Mouse (Mus musculus): ENCODE results near the gene Cyp4a29. TPM values are rescaled to one million over a fixed set of nuclear protein-coding genes. Genes with fewer than 3 reads are reported as not detected.
"Not testable (repeated sequence)": the region's sequence is repeated elsewhere in the genome, so short reads cannot be mapped to it uniquely, and the experiment has no call there.

Cyp4a29 gene
- polyA plus RNA-seq (2015; fragmentation: Nextera tagmentation; extraction: Ambion mirVana), result not detected in 2 replicates

DNA sequence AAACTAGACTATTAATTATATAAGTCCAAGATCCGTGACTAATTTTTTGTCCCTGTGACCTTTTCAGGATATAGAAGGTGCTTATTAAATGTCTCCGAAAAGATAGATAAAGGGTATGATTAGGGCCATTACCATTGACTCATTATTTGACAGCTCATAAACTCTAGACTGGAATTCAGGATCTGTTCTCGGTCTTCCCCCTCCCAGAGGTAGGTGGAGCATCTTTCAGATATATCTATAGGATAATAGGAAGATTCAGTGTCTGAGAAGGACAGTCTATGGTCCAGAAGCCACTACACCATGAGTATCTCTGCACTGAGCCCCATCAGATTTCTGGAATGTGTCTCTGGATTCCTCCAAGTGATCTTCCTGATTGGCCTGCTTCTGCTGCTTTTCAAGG, at the start of gene Cyp4a29:
Gene Cyp4a29 (plus strand): TSS at position 301 of the 400 bp plus-strand sequence.
- Histone ChIP-seq H3K27me3 (no peaks in the 10 kb centered on the region), H3K36me3 (no peaks in the 10 kb centered on the region), H3K9ac (replicated peaks) (no peak within 1 kb of the TSS), H3K27ac (replicated peaks) (no peak within 1 kb of the TSS), H3K4me2 (replicated peaks) (no peak within 1 kb of the TSS), H3K4me1 (no peaks in the 10 kb centered on the region), H3K9me3 (no peaks in the 10 kb centered on the region), H3K4me3 (no peak within 1 kb of the TSS)
- 84% methylated on average over 3 of the region's 3 CpGs for WGBS
- ATAC-seq (replicated peaks), result no peak

DNA sequence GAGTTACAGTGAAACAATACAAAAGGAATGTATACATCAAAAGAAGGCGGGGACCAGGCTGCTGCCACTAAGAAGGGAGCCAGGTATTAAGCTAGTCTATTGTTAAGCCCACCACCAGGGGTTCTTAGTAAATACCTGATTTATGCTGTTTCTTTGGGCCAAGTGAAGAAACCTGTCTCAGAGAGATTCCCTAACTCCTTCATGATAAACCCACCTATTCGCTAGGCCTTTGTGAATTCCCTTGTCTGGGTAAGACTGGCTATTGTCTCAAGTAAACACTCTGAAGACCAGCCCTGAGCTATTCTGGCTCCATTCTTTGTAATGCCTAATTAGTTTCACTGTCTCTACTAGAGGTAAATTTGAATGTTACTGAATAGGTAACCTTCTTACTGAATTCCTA, 9.0 kb upstream of the Cyp4a29 start:
- H3K4me1 ChIP-seq; H3K36me3 ChIP-seq; H3K27me3 ChIP-seq; H3K9me3 ChIP-seq; H3K9ac ChIP-seq (replicated peaks); H3K4me2 ChIP-seq (replicated peaks); ATAC-seq (replicated peaks); H3K4me3 ChIP-seq; H3K27ac ChIP-seq (replicated peaks): not testable (repeated sequence)
- 84% methylated on average over 2 of the region's 2 CpGs for WGBS

DNA sequence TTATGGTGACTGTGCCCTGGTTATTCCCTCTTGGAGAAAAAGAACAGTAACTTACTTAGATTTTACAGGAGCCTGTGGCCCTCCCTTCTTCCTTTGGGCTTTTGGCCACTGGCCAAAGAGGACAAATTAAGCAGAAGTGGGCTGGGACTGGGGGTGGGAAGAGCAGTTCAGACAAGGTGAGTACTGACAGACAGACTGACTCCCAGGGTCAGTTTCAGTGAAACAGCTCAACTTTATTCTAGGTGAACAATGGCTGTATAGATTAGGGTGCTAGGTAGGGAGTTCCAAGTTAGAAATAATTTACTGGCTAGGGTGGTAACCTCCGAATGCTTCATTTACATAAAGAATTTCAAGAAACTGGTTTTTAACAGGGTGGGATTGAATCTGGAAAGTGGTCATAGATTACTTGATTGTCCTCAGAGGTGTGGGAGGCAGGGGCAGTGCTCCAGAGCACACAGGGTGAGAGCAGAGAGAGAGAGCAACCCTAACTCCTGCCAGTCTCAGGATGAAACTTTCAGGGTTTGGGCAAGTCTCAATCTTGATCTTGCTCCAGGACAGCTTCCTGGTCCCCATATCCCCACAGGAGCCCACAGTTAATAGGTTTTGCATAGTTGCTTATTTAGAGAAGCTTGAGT, 5.3 kb upstream of the Cyp4a29 start:
- Histone ChIP-seq H3K9ac (replicated peaks) (no peak overlapping the region), H3K36me3 (no peaks in the 10 kb centered on the region), H3K4me1 (no peaks in the 10 kb centered on the region), H3K4me3 (no peak overlapping the region), H3K27ac (replicated peaks) (no peak overlapping the region), H3K4me2 (replicated peaks) (no peak overlapping the region), H3K9me3 (no peaks in the 10 kb centered on the region), H3K27me3 (no peaks in the 10 kb centered on the region)
- WGBS, result 82% methylated on average over 1 of the region's 1 CpGs
- ATAC-seq (replicated peaks), result no peak

DNA sequence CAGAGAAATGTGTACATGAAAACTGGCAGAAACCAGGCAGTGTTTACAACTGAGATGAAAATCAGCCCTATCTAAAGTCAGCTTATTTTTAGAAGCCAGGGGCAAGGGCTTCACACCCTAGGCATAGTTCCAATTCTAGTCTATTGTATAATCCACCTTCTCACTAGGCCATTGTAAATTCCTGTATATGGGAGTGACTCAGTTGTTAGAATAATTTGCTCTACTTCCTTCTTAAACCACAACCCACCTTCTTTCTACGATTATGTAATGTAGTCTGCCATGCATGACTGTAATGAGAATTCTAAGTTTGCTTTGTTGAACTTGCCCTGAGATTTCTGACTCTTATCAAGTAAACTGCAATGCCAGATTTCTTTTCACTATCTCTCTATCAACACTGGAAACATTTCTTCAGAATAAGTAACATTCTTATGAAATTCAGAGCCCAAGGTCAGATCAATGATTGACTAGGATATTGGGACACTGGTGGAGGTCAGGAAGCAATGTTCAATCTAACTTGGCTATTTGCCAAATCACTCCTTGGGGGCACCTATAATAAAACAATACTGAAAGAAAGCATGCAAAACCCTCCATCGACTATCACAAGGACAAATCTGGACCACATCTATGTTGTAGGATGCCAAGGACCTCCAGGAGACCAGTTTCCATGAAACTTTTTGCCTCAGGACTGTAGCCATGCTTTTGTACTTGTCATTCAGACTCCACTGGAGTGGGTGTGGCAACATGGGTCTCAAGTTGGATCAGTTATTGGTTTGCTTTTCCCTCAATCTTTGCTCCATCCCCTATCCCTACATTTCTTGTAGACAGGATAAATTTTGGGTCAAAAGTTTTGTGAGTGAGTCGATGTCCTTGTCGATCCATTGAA, 23.0 kb downstream of the Cyp4a29 start:
- not testable (repeated sequence) for ATAC-seq (replicated peaks)

DNA sequence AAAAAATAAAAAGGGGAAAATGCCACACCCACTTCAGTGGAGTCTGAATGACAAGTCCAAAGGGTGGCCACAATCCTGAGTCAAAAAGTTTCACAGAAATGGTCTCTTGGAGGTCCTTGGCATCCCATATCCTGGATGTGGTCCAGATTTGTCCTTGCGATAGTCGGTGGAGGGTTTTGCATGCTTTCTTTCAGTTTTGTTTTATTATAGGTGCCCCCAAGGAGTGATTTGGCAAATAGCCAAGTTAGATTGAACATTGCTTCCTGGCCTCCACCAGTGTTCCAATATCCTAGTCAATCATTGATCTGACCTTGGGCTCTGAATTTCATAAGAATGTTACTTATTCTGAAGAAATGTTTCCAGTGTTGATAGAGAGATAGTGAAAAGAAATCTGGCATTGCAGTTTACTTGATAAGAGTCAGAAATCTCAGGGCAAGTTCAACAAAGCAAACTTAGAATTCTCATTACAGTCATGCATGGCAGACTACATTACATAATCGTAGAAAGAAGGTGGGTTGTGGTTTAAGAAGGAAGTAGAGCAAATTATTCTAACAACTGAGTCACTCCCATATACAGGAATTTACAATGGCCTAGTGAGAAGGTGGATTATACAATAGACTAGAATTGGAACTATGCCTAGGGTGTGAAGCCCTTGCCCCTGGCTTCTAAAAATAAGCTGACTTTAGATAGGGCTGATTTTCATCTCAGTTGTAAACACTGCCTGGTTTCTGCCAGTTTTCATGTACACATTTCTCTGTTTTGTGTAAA, 36.5 kb downstream of the Cyp4a29 start:
- H3K9ac ChIP-seq (replicated peaks); ATAC-seq (replicated peaks); H3K4me1 ChIP-seq; H3K4me3 ChIP-seq; H3K36me3 ChIP-seq; H3K27me3 ChIP-seq; H3K9me3 ChIP-seq; H3K4me2 ChIP-seq (replicated peaks); H3K27ac ChIP-seq (replicated peaks): not testable (repeated sequence)
- WGBS, result 87% methylated on average over 2 of the region's 3 CpGs

More for the DNA sequence above, 23.0 kb downstream of the Cyp4a29 start:
- WGBS, result 87% methylated on average over 3 of the region's 4 CpGs
- not testable (repeated sequence) for H3K27me3 ChIP-seq; H3K27ac ChIP-seq (replicated peaks); H3K4me2 ChIP-seq (replicated peaks); H3K9ac ChIP-seq (replicated peaks); H3K4me3 ChIP-seq; H3K4me1 ChIP-seq; H3K36me3 ChIP-seq; H3K9me3 ChIP-seq

DNA sequence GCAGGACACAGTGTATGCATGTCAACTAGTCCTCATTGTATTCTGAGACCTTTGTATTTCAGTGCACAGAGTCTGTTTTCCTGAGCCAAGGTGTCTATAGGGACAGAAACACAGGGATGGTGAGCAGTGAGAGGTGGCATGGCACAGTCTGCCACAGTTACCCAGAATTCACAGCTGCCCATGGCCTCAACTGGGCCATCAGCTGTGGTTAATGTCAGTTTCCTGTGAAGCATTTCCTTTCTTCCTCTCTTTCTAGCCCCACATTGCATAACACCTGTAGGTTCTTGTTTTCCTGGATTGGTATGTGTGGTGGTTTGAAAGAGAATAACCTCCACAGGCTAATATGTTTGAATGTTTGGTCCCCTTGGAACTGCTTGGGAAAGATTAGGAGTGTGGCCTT, 38.5 kb downstream of the Cyp4a29 start:
- H3K9ac ChIP-seq (replicated peaks), result no peak overlapping the region
- H3K4me1 ChIP-seq, result no peaks in the 10 kb centered on the region
- H3K27me3 ChIP-seq, result no peaks in the 10 kb centered on the region
- peak overlapping the region; percentile 38; the same call in 1 of the 2 replicates for H3K4me3 ChIP-seq
- peak overlapping the region; percentile 55 for H3K4me2 ChIP-seq (replicated peaks)
- H3K9me3 ChIP-seq, result no peaks in the 10 kb centered on the region
- ATAC-seq (replicated peaks), result no peak
- no peaks in the 10 kb centered on the region for H3K36me3 ChIP-seq
- H3K27ac ChIP-seq (replicated peaks), result no peak overlapping the region

DNA sequence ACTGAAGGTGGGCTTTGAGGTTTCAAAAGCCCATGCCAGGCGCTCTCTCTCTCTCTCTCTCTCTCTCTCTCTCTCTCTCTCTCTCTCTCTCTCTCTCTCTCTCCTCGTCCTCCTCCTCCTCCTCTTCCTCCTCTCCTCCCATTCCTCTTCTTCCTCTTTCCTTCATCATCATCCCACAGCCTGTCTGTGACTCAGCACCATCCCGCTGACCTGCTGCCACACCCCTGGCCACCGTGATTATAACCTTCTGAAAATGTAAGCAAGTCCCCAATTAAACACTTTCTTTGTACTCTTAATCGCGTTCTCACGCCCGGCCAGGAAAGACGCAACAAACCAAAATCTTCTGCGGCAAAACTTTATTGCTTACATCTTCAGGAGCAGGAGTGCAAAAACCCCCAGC, 38.9 kb downstream of the Cyp4a29 start:
- peak; percentile 69 for ATAC-seq (replicated peaks)
- H3K9me3 ChIP-seq; H3K36me3 ChIP-seq; H3K27ac ChIP-seq (replicated peaks); H3K27me3 ChIP-seq; H3K4me1 ChIP-seq: not testable (repeated sequence)
- Histone ChIP-seq H3K4me2 (replicated peaks) (peak overlapping the region; percentile 55), H3K9ac (replicated peaks) (peak overlapping the region; percentile 32), H3K4me3 (peak overlapping the region; percentile 38)
- 4% methylated on average over 10 of the region's 10 CpGs for WGBS

DNA sequence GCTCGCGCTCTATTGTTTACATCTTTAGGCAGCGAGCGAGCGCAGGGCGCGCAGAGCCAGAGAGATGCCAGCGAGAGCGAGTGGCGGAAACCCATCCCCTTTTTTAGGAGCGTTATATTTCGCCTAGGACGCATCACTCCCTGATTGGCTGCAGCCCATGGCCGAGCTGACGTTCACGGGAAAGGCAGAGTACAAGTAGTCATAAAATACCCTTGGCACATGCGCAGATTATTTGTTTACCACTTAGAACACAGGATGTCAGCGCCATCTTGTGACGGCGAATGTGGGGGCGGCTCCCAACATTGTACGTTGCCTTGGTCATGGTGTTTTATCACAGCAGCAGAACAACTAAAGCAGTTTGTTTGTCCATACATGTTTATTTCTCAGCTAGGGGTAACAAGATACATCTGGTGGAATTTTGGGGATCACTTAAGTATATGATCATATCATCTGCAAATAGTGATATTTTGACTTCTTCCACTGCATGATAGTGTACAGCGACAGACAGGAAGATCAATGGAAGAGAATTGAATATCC, 39.4 kb downstream of the Cyp4a29 start:
- H3K9me3 ChIP-seq; H3K4me1 ChIP-seq; H3K27ac ChIP-seq (replicated peaks); H3K27me3 ChIP-seq; H3K36me3 ChIP-seq: not testable (repeated sequence)
- Histone ChIP-seq H3K9ac (replicated peaks) (peak overlapping the region; percentile 32; the same call in 1 of the 2 replicates), H3K4me3 (peak overlapping the region; percentile 38), H3K4me2 (replicated peaks) (peak overlapping the region; percentile 55)
- ATAC-seq (replicated peaks), result peak; percentile 85
- WGBS, result 16% methylated on average over 23 of the region's 23 CpGs

DNA sequence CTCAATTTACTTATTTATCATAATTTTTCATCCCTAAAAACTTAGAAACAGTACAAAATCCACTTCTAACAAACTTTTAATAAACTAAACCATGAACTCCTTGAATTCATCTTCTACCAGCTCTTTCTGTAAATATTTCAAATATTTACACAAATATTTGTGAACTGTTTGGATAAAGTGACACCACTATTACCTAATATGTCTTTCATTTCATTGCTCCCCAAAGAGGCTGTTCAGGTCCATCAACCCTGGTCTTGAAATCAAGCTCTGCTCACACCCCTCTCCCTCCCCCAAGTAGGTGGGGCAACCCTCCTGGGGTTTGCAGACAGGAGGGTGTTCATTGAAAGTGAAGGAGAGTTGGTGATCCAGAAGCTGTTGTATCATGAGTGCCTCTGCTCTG, 56.9 kb downstream of the Cyp4a29 start, which contains the start of gene Cyp4a12a:
Gene Cyp4a12a (plus strand): TSS at position 301 of the 400 bp plus-strand sequence.
- not testable (repeated sequence) for ATAC-seq (replicated peaks); H3K27me3 ChIP-seq; H3K9ac ChIP-seq (replicated peaks); H3K27ac ChIP-seq (replicated peaks); H3K9me3 ChIP-seq; H3K4me2 ChIP-seq (replicated peaks); H3K4me1 ChIP-seq; H3K36me3 ChIP-seq; H3K4me3 ChIP-seq

Other genes with a start within 250 kb of the Cyp4a29 start
- gene Stil, start 241.9 kb upstream of the Cyp4a29 start, polyA plus RNA-seq (2015; fragmentation: Nextera tagmentation; extraction: Ambion mirVana), result 5.7 and 6.5 TPM in 2 replicates
- 0.48 and 0.60 TPM in 2 replicates for gene Tal1, start 185.7 kb upstream of the Cyp4a29 start, polyA plus RNA-seq (2015; fragmentation: Nextera tagmentation; extraction: Ambion mirVana)
- 0.60 and 1.2 TPM in 2 replicates for gene Pdzk1ip1, start 153.4 kb upstream of the Cyp4a29 start, polyA plus RNA-seq (2015; fragmentation: Nextera tagmentation; extraction: Ambion mirVana)
- gene Cyp4x1, start 107.8 kb upstream of the Cyp4a29 start, polyA plus RNA-seq (2015; fragmentation: Nextera tagmentation; extraction: Ambion mirVana), result 3.3 and 3.4 TPM in 2 replicates
- gene Cyp4a12a, start 57.0 kb downstream of the Cyp4a29 start, polyA plus RNA-seq (2015; fragmentation: Nextera tagmentation; extraction: Ambion mirVana), result not detected in 2 replicates
- gene Cyp4a12b, start 169.5 kb downstream of the Cyp4a29 start, polyA plus RNA-seq (2015; fragmentation: Nextera tagmentation; extraction: Ambion mirVana), result not detected in 2 replicates
- not detected in 2 replicates for gene Cyp4a30b, start 210.5 kb downstream of the Cyp4a29 start, polyA plus RNA-seq (2015; fragmentation: Nextera tagmentation; extraction: Ambion mirVana)